Mouse (Mus musculus): Measurements from ENCODE around the gene Ust.

Ust gene

GRCm38 (mm10) chr10:8428787-8429778 is 89.5 kb downstream of the Ust start:
- no peak for DNase-seq (ENCODE audit: low read depth, low spot score)

GRCm38 (mm10) chr10:8427671-8428364 is 90.8 kb downstream of the Ust start:
- no peak for DNase-seq (ENCODE audit: low read depth, low spot score)

- no peak for DNase-seq (ENCODE audit: low read depth, low spot score)
These were observed 99.1 kb downstream of the Ust start for GRCm38 (mm10) chr10:8419496-8420009.

GRCm38 (mm10) chr10:8415474-8415873 is 103.2 kb downstream of the Ust start:
- DNase-seq (ENCODE audit: low read depth, low spot score), result no peak

- no peak for DNase-seq (ENCODE audit: low read depth, low spot score)
These were observed 103.6 kb downstream of the Ust start for GRCm38 (mm10) chr10:8415036-8415435.

- DNase-seq (ENCODE audit: low read depth, low spot score), result no peak
These were observed 113.5 kb downstream of the Ust start for GRCm38 (mm10) chr10:8405141-8405540.

- no peak for DNase-seq (ENCODE audit: low read depth, low spot score)
These were observed 126.4 kb downstream of the Ust start for GRCm38 (mm10) chr10:8392226-8392625.

GRCm38 (mm10) chr10:8391264-8391748 is 127.3 kb downstream of the Ust start:
- no peak for DNase-seq (ENCODE audit: low read depth, low spot score)

- no peak for DNase-seq (ENCODE audit: low read depth, low spot score)
These were observed 130.4 kb downstream of the Ust start for GRCm38 (mm10) chr10:8388239-8388638.

GRCm38 (mm10) chr10:8369894-8370500 is 148.6 kb downstream of the Ust start:
- DNase-seq (ENCODE audit: low read depth, low spot score), result no peak

- DNase-seq (ENCODE audit: low read depth, low spot score), result no peak
These were observed 152.8 kb downstream of the Ust start for GRCm38 (mm10) chr10:8365816-8366215.

- DNase-seq (ENCODE audit: low read depth, low spot score), result no peak
These were observed 154.4 kb downstream of the Ust start for GRCm38 (mm10) chr10:8364182-8364581.

- no peak for DNase-seq (ENCODE audit: low read depth, low spot score)
These were observed 155.3 kb downstream of the Ust start for GRCm38 (mm10) chr10:8363281-8363680.

GRCm38 (mm10) chr10:8358286-8359045 is 160.2 kb downstream of the Ust start:
- DNase-seq (ENCODE audit: low read depth, low spot score), result no peak

- no peak for DNase-seq (ENCODE audit: low read depth, low spot score)
These were observed 165.1 kb downstream of the Ust start for GRCm38 (mm10) chr10:8353534-8353933.

- no peak for DNase-seq (ENCODE audit: low read depth, low spot score)
These were observed 168.0 kb downstream of the Ust start for GRCm38 (mm10) chr10:8350626-8351025.

- no peak for DNase-seq (ENCODE audit: low read depth, low spot score)
These were observed 171.1 kb downstream of the Ust start for GRCm38 (mm10) chr10:8347497-8347896.

GRCm38 (mm10) chr10:8342556-8342955 is 176.1 kb downstream of the Ust start:
- no peak for DNase-seq (ENCODE audit: low read depth, low spot score)

GRCm38 (mm10) chr10:8339645-8340428 is 178.8 kb downstream of the Ust start:
- no peak for DNase-seq (ENCODE audit: low read depth, low spot score)

- no peak for DNase-seq (ENCODE audit: low read depth, low spot score)
These were observed 182.0 kb downstream of the Ust start for GRCm38 (mm10) chr10:8336601-8337000.
